Mouse (Mus musculus) embryonic fibroblast, embryonic 13.5 days (primary cell): ENCODE data around the gene Smpdl3b. TPM values are rescaled to one million over a fixed set of nuclear protein-coding genes. Genes with fewer than 3 reads are reported as not detected.

Experiments used
- H3K27ac ChIP-seq: 2 replicates; pipeline ENCODE4 v1.5.1; 2012; ENCODE audit warnings: low read length, control low read depth, inconsistent platforms; ENCODE audit not compliant: insufficient read depth
- H3K4me1 ChIP-seq: 2 replicates; pipeline ENCODE4 v1.6.1; 2011; ENCODE audit warnings: low read length; ENCODE audit not compliant: control insufficient read depth, insufficient read depth
- H3K4me3 ChIP-seq: 2 replicates; pipeline ENCODE4 v1.5.1; 2011; ENCODE audit warnings: mild to moderate bottlenecking, control low read depth, low read length; ENCODE audit not compliant: insufficient read depth
- CTCF ChIP-seq: IDR thresholded peaks from 2 replicates; pipeline ENCODE4 v1.5.1; 2011; ENCODE audit warnings: mild to moderate bottlenecking, control low read depth, low read length, moderate library complexity, borderline replicate concordance; ENCODE audit not compliant: insufficient read depth
- POLR2A ChIP-seq: IDR thresholded peaks from 2 replicates; pipeline ENCODE4 v1.6.1; 2011; ENCODE audit warnings: low read depth, mild to moderate bottlenecking, control low read depth, low read length, moderate library complexity
- polyA plus RNA-seq: library from polyadenylated mRNA; stranded (reverse); fragments of >200 nt; gene quantifications from 2 replicates; pipeline ENCODE4 v1.2.4, GENCODE M21; 2011; ENCODE audit warnings: low read depth; ENCODE audit not compliant: missing spikeins, insufficient read length

The Smpdl3b gene
- polyA plus RNA-seq, 1 experiment: 2.7 TPM

DNA sequence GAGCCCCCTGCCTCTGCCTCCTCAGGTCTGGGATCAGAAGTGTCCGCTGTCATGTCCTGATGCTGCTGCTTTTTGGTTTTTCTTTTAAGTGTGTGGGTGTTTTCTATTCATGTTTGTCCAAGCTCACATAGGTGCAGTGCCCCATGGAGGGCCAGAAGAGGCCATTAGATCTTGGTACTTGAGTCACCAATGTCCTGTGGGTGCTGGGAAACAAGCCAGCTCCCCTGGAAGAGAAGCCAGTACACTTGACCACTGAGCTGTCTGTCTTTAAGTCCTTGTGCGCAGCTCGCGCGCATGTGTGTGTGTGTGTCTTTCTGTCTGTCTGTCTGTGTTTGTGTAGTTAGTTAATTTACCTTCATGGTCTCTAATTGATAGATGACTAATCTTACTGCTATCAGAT lies 55.0 kb downstream of the Smpdl3b start:
- H3K27ac ChIP-seq: no peak overlapping the region
- no peak overlapping the region for H3K4me3 ChIP-seq
- TF ChIP-seq CTCF (no peak), POLR2A (no peak)
- H3K4me1 ChIP-seq: no peaks in the 10 kb centered on the region

DNA sequence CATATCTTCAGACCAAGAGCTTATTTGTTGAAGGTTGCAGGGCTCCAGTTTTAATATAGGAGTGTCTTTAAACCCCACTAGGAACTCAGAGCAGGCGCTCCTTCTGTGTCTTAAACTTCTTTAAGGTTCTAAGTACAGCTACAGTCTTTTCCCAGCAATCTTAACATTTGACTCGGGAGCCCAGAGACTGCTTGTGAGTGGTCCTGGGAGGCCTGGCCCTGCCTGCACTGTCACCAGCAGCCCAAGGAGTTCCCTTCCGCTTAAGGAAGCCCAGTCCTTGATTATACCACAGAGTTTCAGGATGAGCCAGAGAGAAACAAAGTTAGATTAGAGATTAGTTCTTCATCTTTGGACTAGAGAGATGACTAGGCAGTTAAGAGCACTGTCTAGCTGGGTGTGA lies 63.7 kb downstream of the Smpdl3b start:
- no peak for TF ChIP-seq POLR2A
- TF ChIP-seq CTCF: no peak
- Histone ChIP-seq H3K4me3 (no peak overlapping the region), H3K27ac (no peak overlapping the region), H3K4me1 (no peaks in the 10 kb centered on the region)

DNA sequence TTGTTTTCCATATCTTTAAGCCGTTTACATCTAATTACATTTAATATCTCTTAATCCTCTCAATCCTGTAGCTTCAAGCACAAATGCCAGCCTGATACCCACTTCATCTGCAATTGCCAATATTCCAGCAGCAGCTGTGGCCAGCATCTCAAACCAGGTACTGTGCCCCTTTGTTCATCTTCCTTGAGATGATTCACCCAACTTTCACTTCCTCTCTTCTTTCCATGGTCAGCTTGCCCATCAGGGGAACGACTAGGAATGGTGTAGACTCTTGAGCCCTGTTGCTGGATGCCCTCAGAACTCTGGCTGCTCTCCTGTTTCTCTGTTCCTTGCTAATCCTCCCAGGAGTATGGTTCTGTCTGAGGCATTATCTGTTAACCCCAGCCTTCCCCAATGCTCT lies 67.4 kb downstream of the Smpdl3b start:
- TF ChIP-seq POLR2A (no peak), CTCF (no peak)
- no peak overlapping the region for H3K27ac ChIP-seq
- no peaks in the 10 kb centered on the region for H3K4me1 ChIP-seq

More for the DNA sequence above, 67.4 kb downstream of the Smpdl3b start:
- no peak overlapping the region for H3K4me3 ChIP-seq

Other genes starting within 250 kb of the Smpdl3b start
- 55.1 and 58.4 TPM in 2 replicates for gene Sesn2, start 246.8 kb downstream of the Smpdl3b start, polyA plus RNA-seq
- gene Atpif1, start 223.6 kb downstream of the Smpdl3b start, polyA plus RNA-seq: 352 and 397 TPM in 2 replicates
- 146 and 149 TPM in 2 replicates for gene Dnajc8, start 221.7 kb downstream of the Smpdl3b start, polyA plus RNA-seq
- not detected in 2 replicates for gene Ptafr, start 193.2 kb downstream of the Smpdl3b start, polyA plus RNA-seq
- gene Eya3, start 118.3 kb downstream of the Smpdl3b start, polyA plus RNA-seq: 51.6 and 55.7 TPM in 2 replicates
- 5.3 and 10.2 TPM in 2 replicates for gene Xkr8, start 24.7 kb downstream of the Smpdl3b start, polyA plus RNA-seq
- 16.9 and 20.2 TPM in 2 replicates for gene Rpa2, start 11.1 kb upstream of the Smpdl3b start, polyA plus RNA-seq
- gene Themis2, start 39.1 kb upstream of the Smpdl3b start, polyA plus RNA-seq: 0.16 TPM in 1 of 2 replicates, not detected in the other
- 51.1 and 59.9 TPM in 2 replicates for gene Ppp1r8, start 85.9 kb upstream of the Smpdl3b start, polyA plus RNA-seq
- 71.8 and 72.4 TPM in 2 replicates for gene Stx12, start 127.3 kb upstream of the Smpdl3b start, polyA plus RNA-seq
- gene Fam76a, start 165.3 kb upstream of the Smpdl3b start, polyA plus RNA-seq: 33.5 and 38.8 TPM in 2 replicates
- not detected in 2 replicates for gene Fgr, start 216.8 kb upstream of the Smpdl3b start, polyA plus RNA-seq